Mouse (Mus musculus) testis, adult 2 months (tissue): ENCODE results near the gene Srgap2. TPM values are rescaled to one million over a fixed set of nuclear protein-coding genes. Genes with fewer than 3 reads are reported as not detected.

Experiments
- H3K27ac ChIP-seq: fragments of 200-500 bp; 2 replicates; pipeline ENCODE4 v1.5.1; 2012; ENCODE audit warnings: low read depth, low read length; ENCODE audit not compliant: control insufficient read depth, insufficient read depth
- H3K27me3 ChIP-seq: fragments of 200-500 bp; 2 replicates; pipeline ENCODE4 v1.6.1; 2012; ENCODE audit warnings: mild to moderate bottlenecking, low read length, moderate library complexity; ENCODE audit not compliant: control insufficient read depth, insufficient read depth
- H3K36me3 ChIP-seq: fragments of 200-500 bp; 2 replicates; pipeline ENCODE4 v1.6.1; 2012; ENCODE audit warnings: mild to moderate bottlenecking, low read length; ENCODE audit not compliant: control insufficient read depth, insufficient read depth
- H3K4me1 ChIP-seq: fragments of 200-500 bp; 2 replicates; pipeline ENCODE4 v1.6.1; 2012; ENCODE audit warnings: low read length; ENCODE audit not compliant: control insufficient read depth, insufficient read depth
- H3K4me3 ChIP-seq: fragments of 200-500 bp; 2 replicates; pipeline ENCODE4 v1.5.1; 2012; ENCODE audit warnings: low read depth, mild to moderate bottlenecking, low read length, moderate library complexity, mixed read lengths; ENCODE audit not compliant: control insufficient read depth
- CTCF ChIP-seq: fragments of 200-500 bp; IDR thresholded peaks from 2 replicates; pipeline ENCODE4 v1.5.1; 2012; ENCODE audit warnings: low read depth, mild to moderate bottlenecking, inconsistent platforms, low read length, moderate library complexity; ENCODE audit not compliant: control insufficient read depth, insufficient read depth, insufficient replicate concordance
- POLR2A ChIP-seq: fragments of 200-500 bp; IDR thresholded peaks from 2 replicates; pipeline ENCODE4 v1.6.1; 2012; ENCODE audit warnings: low read depth, mild to moderate bottlenecking, inconsistent platforms, low read length, moderate library complexity; ENCODE audit not compliant: control insufficient read depth
- polyA plus RNA-seq: library from polyadenylated mRNA; depleted of rRNA; stranded (reverse); fragments of >200 nt; gene quantifications from 2 replicates; pipeline ENCODE4 v1.2.3, GENCODE M21; 2012

Gene Srgap2
- polyA plus RNA-seq, 1 experiment = 12.6 TPM

- TF ChIP-seq POLR2A (no peak), CTCF (no peak)
- Histone ChIP-seq H3K36me3 (no peaks in the 10 kb centered on the region), H3K4me1 (no peaks in the 10 kb centered on the region)
Measured at GRCm38 (mm10) chr1:131384406-131384805, 142.7 kb downstream of the Srgap2 start.

GRCm38 (mm10) chr1:131382184-131382583, 145.0 kb downstream of the Srgap2 start:
- no peak overlapping the region for H3K4me3 ChIP-seq
- H3K36me3 ChIP-seq = no peaks in the 10 kb centered on the region
- no peaks in the 10 kb centered on the region for H3K4me1 ChIP-seq
- H3K27me3 ChIP-seq = no peaks in the 10 kb centered on the region
- no peak overlapping the region for H3K27ac ChIP-seq
- no peak for TF ChIP-seq POLR2A
- no peak for TF ChIP-seq CTCF

More at GRCm38 (mm10) chr1:131384406-131384805, 142.7 kb downstream of the Srgap2 start:
- Histone ChIP-seq H3K27me3 (no peaks in the 10 kb centered on the region), H3K27ac (no peak overlapping the region), H3K4me3 (no peak overlapping the region)

GRCm38 (mm10) chr1:131380254-131380653, 146.9 kb downstream of the Srgap2 start:
- Histone ChIP-seq H3K4me1 (no peaks in the 10 kb centered on the region), H3K36me3 (no peaks in the 10 kb centered on the region), H3K4me3 (no peak overlapping the region), H3K27ac (no peak overlapping the region), H3K27me3 (no peaks in the 10 kb centered on the region)
- TF ChIP-seq CTCF (no peak), POLR2A (no peak)

GRCm38 (mm10) chr1:131378914-131379474, 148.2 kb downstream of the Srgap2 start:
- Histone ChIP-seq H3K4me1 (no peaks in the 10 kb centered on the region), H3K27me3 (no peaks in the 10 kb centered on the region), H3K27ac (no peak overlapping the region), H3K4me3 (no peak overlapping the region), H3K36me3 (no peaks in the 10 kb centered on the region)
- TF ChIP-seq CTCF (no peak), POLR2A (no peak)

- Histone ChIP-seq H3K36me3 (no peaks in the 10 kb centered on the region), H3K4me1 (no peaks in the 10 kb centered on the region), H3K27me3 (no peaks in the 10 kb centered on the region), H3K4me3 (no peak overlapping the region), H3K27ac (no peak overlapping the region)
- no peak for TF ChIP-seq POLR2A
- TF ChIP-seq CTCF = no peak
Measured at GRCm38 (mm10) chr1:131378081-131378913, 148.9 kb downstream of the Srgap2 start.

- Histone ChIP-seq H3K27me3 (no peaks in the 10 kb centered on the region), H3K27ac (no peak overlapping the region), H3K4me1 (no peaks in the 10 kb centered on the region), H3K4me3 (no peak overlapping the region), H3K36me3 (no peaks in the 10 kb centered on the region)
- no peak for TF ChIP-seq CTCF
- no peak for TF ChIP-seq POLR2A
Measured at GRCm38 (mm10) chr1:131365832-131366231, 161.3 kb downstream of the Srgap2 start.

- H3K27me3 ChIP-seq = no peaks in the 10 kb centered on the region
- H3K4me3 ChIP-seq = no peak overlapping the region
- H3K27ac ChIP-seq = no peak overlapping the region
- H3K4me1 ChIP-seq = no peaks in the 10 kb centered on the region
- TF ChIP-seq CTCF (no peak), POLR2A (no peak)
- H3K36me3 ChIP-seq = no peaks in the 10 kb centered on the region
Measured at GRCm38 (mm10) chr1:131364432-131364831, 162.7 kb downstream of the Srgap2 start.
